Mouse (Mus musculus): ENCODE results near the gene Ccr9. TPM values are rescaled to one million over a fixed set of nuclear protein-coding genes. Genes with fewer than 3 reads are reported as not detected.
"Not testable (repeated sequence)": the region's sequence is repeated elsewhere in the genome, so short reads cannot be mapped to it uniquely, and the experiment has no call there.

Gene Ccr9
- polyA plus RNA-seq, 1 experiment from 2014 or later: 0.04 TPM

DNA sequence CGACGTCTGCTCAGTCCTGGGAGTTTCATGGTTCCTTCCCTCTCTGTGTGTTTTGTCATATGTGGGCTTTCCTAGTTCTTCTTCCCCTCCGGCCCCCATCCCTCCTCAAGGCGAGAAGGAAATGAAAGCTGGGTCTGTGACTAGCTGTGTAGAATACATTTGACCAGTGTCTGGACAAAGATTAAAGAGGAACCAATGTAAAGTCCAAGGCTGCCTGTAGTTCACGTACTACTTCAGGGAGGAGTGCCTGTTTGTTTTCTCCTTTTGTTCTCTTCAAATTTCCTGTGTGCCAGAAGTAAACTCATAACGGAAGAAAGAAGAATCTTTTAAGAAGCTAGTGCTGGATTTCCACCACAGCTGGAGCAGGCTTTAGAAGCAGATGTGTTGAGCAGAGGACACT is 91.3 kb downstream of the Ccr9 start:
- no peak for DNase-seq (ENCODE audit: low spot score)
- no peaks in the 10 kb centered on the region for H3K27me3 ChIP-seq (ENCODE audit: insufficient read depth, poor library complexity, severe bottlenecking)
- WGBS: 75% methylated on average over 6 of the region's 6 CpGs
- H3K36me3 ChIP-seq: no peaks in the 10 kb centered on the region
- no peaks in the 10 kb centered on the region for H3K9me3 ChIP-seq
- no peak overlapping the region for H3K27ac ChIP-seq
- no peaks in the 10 kb centered on the region for H3K4me1 ChIP-seq (replicated peaks)
- no peak overlapping the region for H3K4me3 ChIP-seq

DNA sequence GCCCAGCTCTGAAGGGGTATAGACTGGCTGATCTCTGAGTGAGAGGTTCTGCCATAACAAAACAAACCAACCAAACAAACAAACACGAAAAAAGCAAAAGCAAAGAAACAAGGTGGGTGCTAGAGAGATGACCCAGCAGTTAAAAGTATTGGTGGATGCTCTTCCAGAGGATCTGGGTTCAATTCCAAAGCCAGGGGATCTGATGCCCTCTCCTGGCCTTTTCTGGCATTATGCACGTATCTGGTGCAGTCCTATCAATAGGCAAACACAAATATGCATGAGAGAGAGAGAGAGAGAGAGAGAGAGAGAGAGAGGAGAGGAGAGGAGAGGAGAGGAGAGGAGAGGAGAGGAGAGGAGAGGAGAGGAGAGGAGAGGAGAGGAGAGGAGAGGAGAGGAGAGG is 95.1 kb downstream of the Ccr9 start:
- H3K9me3 ChIP-seq; H3K36me3 ChIP-seq; DNase-seq (ENCODE audit: low spot score); H3K27me3 ChIP-seq (ENCODE audit: insufficient read depth, poor library complexity, severe bottlenecking); H3K4me3 ChIP-seq; H3K27ac ChIP-seq; H3K4me1 ChIP-seq (replicated peaks): not testable (repeated sequence)
- WGBS: 38% methylated on average over 2 of the region's 2 CpGs

- Histone ChIP-seq H3K36me3 (peaks cover 62% of the 10 kb centered on the region), H3K4me3 (no peak overlapping the region), H3K4me1 (replicated peaks) (no peaks in the 10 kb centered on the region), H3K27ac (no peak overlapping the region), H3K27me3 (ENCODE audit: insufficient read depth, poor library complexity, severe bottlenecking) (no peaks in the 10 kb centered on the region), H3K9me3 (peaks cover 1% of the 10 kb centered on the region)
- DNase-seq (ENCODE audit: low spot score): no peak
- WGBS: 80% methylated on average over 4 of the region's 4 CpGs
Measured at GRCm38 (mm10) chr9:123788855-123789529, 110.8 kb downstream of the Ccr9 start.

- WGBS: 69% methylated on average over 3 of the region's 3 CpGs
- Histone ChIP-seq H3K27me3 (ENCODE audit: insufficient read depth, poor library complexity, severe bottlenecking) (no peaks in the 10 kb centered on the region), H3K36me3 (peaks cover 67% of the 10 kb centered on the region), H3K27ac (no peak overlapping the region), H3K4me1 (replicated peaks) (no peaks in the 10 kb centered on the region), H3K9me3 (no peaks in the 10 kb centered on the region), H3K4me3 (no peak overlapping the region)
- DNase-seq (ENCODE audit: low spot score): peak; percentile 37
Measured at GRCm38 (mm10) chr9:123796174-123796573, 117.9 kb downstream of the Ccr9 start.

GRCm38 (mm10) chr9:123801527-123801926 is 123.3 kb downstream of the Ccr9 start:
- Histone ChIP-seq H3K27ac (no peak overlapping the region), H3K36me3 (peaks cover 28% of the 10 kb centered on the region), H3K4me3 (no peak overlapping the region), H3K27me3 (ENCODE audit: insufficient read depth, poor library complexity, severe bottlenecking) (no peaks in the 10 kb centered on the region), H3K4me1 (replicated peaks) (no peaks in the 10 kb centered on the region), H3K9me3 (no peaks in the 10 kb centered on the region)
- 93% methylated on average over 1 of the region's 1 CpGs for WGBS
- no peak for DNase-seq (ENCODE audit: low spot score)

DNA sequence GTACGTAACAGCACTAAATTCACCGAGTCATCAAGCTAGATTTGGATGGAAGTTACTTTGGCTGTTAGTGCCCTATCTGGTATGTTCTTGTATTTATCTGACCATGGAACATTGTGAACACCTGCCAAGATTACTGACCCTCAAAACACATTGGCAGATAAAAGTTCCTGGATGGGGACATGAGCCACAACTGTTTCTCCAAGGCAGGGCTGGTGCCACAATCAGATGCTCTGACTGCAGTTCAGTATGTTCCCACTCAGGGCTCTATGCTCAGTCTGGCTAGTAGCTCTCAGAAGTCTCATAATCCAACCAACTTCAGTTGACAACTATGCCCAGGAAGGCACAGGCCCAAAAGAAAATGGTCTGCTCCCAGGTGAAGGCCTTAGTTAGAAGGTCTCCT is 124.2 kb downstream of the Ccr9 start:
- H3K27me3 ChIP-seq (ENCODE audit: insufficient read depth, poor library complexity, severe bottlenecking): no peaks in the 10 kb centered on the region
- WGBS: 98% methylated on average over 2 of the region's 2 CpGs
- no peak for DNase-seq (ENCODE audit: low spot score)

DNA sequence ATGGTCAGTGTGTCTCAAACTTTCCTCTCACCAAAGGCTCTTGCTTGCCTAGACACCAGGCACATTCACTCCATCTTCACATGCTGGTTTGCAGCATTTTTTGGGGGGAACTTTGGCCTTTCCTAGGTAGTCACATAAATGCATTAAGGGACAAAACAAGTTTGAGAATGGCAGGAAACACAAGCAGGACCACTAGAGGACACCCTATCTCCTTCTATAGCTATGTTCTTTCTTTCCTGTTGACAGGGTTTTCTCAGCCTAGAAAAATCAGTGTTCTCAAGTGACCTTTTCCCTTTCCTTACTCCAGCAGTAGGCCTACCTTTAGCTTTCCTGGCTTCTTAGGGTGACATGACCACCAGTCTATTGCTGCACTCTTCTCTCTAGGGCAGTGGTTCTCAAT is 124.7 kb downstream of the Ccr9 start:
- no peak for DNase-seq (ENCODE audit: low spot score)
- Histone ChIP-seq H3K36me3 (peaks cover 17% of the 10 kb centered on the region), H3K4me1 (replicated peaks) (no peaks in the 10 kb centered on the region), H3K27ac (no peak overlapping the region), H3K9me3 (no peaks in the 10 kb centered on the region), H3K27me3 (ENCODE audit: insufficient read depth, poor library complexity, severe bottlenecking) (no peaks in the 10 kb centered on the region), H3K4me3 (no peak overlapping the region)

More for the DNA sequence above, 124.2 kb downstream of the Ccr9 start:
- Histone ChIP-seq H3K4me3 (no peak overlapping the region), H3K27ac (no peak overlapping the region), H3K4me1 (replicated peaks) (no peaks in the 10 kb centered on the region), H3K9me3 (no peaks in the 10 kb centered on the region), H3K36me3 (peaks cover 21% of the 10 kb centered on the region)

- 96% methylated on average over 2 of the region's 2 CpGs for WGBS
- Histone ChIP-seq H3K9me3 (no peaks in the 10 kb centered on the region), H3K27ac (no peak overlapping the region), H3K36me3 (peaks cover 17% of the 10 kb centered on the region), H3K27me3 (ENCODE audit: insufficient read depth, poor library complexity, severe bottlenecking) (no peaks in the 10 kb centered on the region), H3K4me1 (replicated peaks) (no peaks in the 10 kb centered on the region), H3K4me3 (no peak overlapping the region)
- no peak for DNase-seq (ENCODE audit: low spot score)
Measured at GRCm38 (mm10) chr9:123805241-123805640, 127.0 kb downstream of the Ccr9 start.

- H3K27ac ChIP-seq: no peak within 1 kb of the TSS
- no peaks in the 10 kb centered on the region for H3K27me3 ChIP-seq (ENCODE audit: insufficient read depth, poor library complexity, severe bottlenecking)
- H3K4me3 ChIP-seq: no peak within 1 kb of the TSS
- no peaks in the 10 kb centered on the region for H3K4me1 ChIP-seq (replicated peaks)
- no peak for DNase-seq (ENCODE audit: low spot score)
- H3K36me3 ChIP-seq: peaks cover 17% of the 10 kb centered on the region
- no peaks in the 10 kb centered on the region for H3K9me3 ChIP-seq
- 90% methylated on average over 5 of the region's 5 CpGs for WGBS
Measured at GRCm38 (mm10) chr9:123806267-123806666, 128.0 kb downstream of the Ccr9 start, which contains the start of gene Cxcr6. Cxcr6 (plus strand) TSS chr9:123806475.

GRCm38 (mm10) chr9:123808583-123808982 is 130.3 kb downstream of the Ccr9 start:
- WGBS: 82% methylated on average over 7 of the region's 7 CpGs
- H3K27me3 ChIP-seq (ENCODE audit: insufficient read depth, poor library complexity, severe bottlenecking): no peaks in the 10 kb centered on the region
- no peaks in the 10 kb centered on the region for H3K9me3 ChIP-seq
- H3K4me1 ChIP-seq (replicated peaks): no peaks in the 10 kb centered on the region
- H3K27ac ChIP-seq: no peak overlapping the region
- no peak for DNase-seq (ENCODE audit: low spot score)
- H3K4me3 ChIP-seq: no peak overlapping the region
- peaks cover 30% of the 10 kb centered on the region for H3K36me3 ChIP-seq

GRCm38 (mm10) chr9:123811831-123812230 is 133.6 kb downstream of the Ccr9 start:
- Histone ChIP-seq H3K36me3 (peaks cover 54% of the 10 kb centered on the region), H3K9me3 (no peaks in the 10 kb centered on the region), H3K27ac (no peak overlapping the region), H3K27me3 (ENCODE audit: insufficient read depth, poor library complexity, severe bottlenecking) (no peaks in the 10 kb centered on the region), H3K4me1 (replicated peaks) (no peaks in the 10 kb centered on the region), H3K4me3 (no peak overlapping the region)
- 94% methylated on average over 3 of the region's 3 CpGs for WGBS
- no peak for DNase-seq (ENCODE audit: low spot score)

GRCm38 (mm10) chr9:123814326-123814725 is 136.1 kb downstream of the Ccr9 start:
- peaks cover 74% of the 10 kb centered on the region for H3K36me3 ChIP-seq
- no peak overlapping the region for H3K4me3 ChIP-seq
- no peak for DNase-seq (ENCODE audit: low spot score)
- H3K4me1 ChIP-seq (replicated peaks): no peaks in the 10 kb centered on the region
- H3K27ac ChIP-seq: no peak overlapping the region
- no peaks in the 10 kb centered on the region for H3K27me3 ChIP-seq (ENCODE audit: insufficient read depth, poor library complexity, severe bottlenecking)
- 88% methylated on average over 2 of the region's 2 CpGs for WGBS
- H3K9me3 ChIP-seq: no peaks in the 10 kb centered on the region

DNA sequence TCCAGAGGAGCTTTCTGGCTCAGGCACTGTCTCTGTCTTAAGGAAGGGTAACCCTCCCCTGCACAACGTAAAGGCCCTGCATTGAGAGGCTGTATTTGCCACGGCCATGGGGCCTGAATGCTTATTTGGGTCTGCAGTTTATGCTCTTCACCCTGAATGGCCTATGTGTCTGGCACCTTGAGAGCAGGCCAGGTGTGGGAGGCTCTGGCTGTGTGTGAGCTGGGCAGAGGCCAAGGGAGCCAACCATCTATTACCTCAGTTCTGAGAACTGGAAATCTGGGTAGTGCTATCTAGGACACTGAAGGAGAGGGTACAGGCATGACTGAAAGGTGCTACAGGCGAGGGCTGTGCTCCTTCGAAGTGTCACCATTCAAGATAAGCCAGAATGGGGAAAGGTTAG is 136.6 kb downstream of the Ccr9 start:
- Histone ChIP-seq H3K27me3 (ENCODE audit: insufficient read depth, poor library complexity, severe bottlenecking) (no peaks in the 10 kb centered on the region), H3K4me1 (replicated peaks) (no peaks in the 10 kb centered on the region), H3K4me3 (no peak overlapping the region), H3K36me3 (peaks cover 77% of the 10 kb centered on the region), H3K9me3 (no peaks in the 10 kb centered on the region), H3K27ac (no peak overlapping the region)
- WGBS: 84% methylated on average over 4 of the region's 4 CpGs
- DNase-seq (ENCODE audit: low spot score): no peak

GRCm38 (mm10) chr9:123815444-123815843 is 137.2 kb downstream of the Ccr9 start:
- Histone ChIP-seq H3K4me1 (replicated peaks) (no peaks in the 10 kb centered on the region), H3K27me3 (ENCODE audit: insufficient read depth, poor library complexity, severe bottlenecking) (no peaks in the 10 kb centered on the region), H3K4me3 (no peak overlapping the region), H3K36me3 (peaks cover 74% of the 10 kb centered on the region), H3K9me3 (no peaks in the 10 kb centered on the region), H3K27ac (no peak overlapping the region)
- 89% methylated on average over 3 of the region's 3 CpGs for WGBS
- DNase-seq (ENCODE audit: low spot score): no peak
